Mouse (Mus musculus) kidney, adult 9 months (tissue): ENCODE measurements at regions not wholly inside any gene's neighbourhood (a gene's known extent, or its start where the extent isn't known, plus 50 kb on each side); places are given as distances from the start of the nearest gene placed in this dataset.

Experiments used
- DNase-seq: peaks from one replicate; pipeline ENCODE4 v3.0.0; 2022

GRCm38 (mm10) chr8:116021691-116022090 lies 314.1 kb upstream of the Maf start:
- no peak for DNase-seq

GRCm38 (mm10) chr8:115995320-115995719 lies 287.7 kb upstream of the Maf start:
- DNase-seq = no peak

- DNase-seq = no peak
Measured at GRCm38 (mm10) chr8:115991989-115992388, 284.4 kb upstream of the Maf start.

- DNase-seq = peak; percentile 98
Measured at GRCm38 (mm10) chr8:115983397-115983796, 275.8 kb upstream of the Maf start.

- no peak for DNase-seq
Measured at GRCm38 (mm10) chr8:115982326-115982725, 274.7 kb upstream of the Maf start.

- peak; percentile 75 for DNase-seq
Measured at GRCm38 (mm10) chr8:115981426-115981825, 273.8 kb upstream of the Maf start.

GRCm38 (mm10) chr8:115980616-115981015 lies 273.0 kb upstream of the Maf start:
- DNase-seq = peak; percentile 86

GRCm38 (mm10) chr8:115977152-115977551 lies 269.6 kb upstream of the Maf start:
- peak; percentile 56 for DNase-seq

- no peak for DNase-seq
Measured at GRCm38 (mm10) chr8:115974706-115975105, 267.1 kb upstream of the Maf start.

GRCm38 (mm10) chr8:115971351-115971750 lies 263.8 kb upstream of the Maf start:
- DNase-seq = peak; percentile 63

- DNase-seq = peak; percentile 57
Measured at GRCm38 (mm10) chr8:115968121-115968520, 260.5 kb upstream of the Maf start.

GRCm38 (mm10) chr8:115965981-115966380 lies 258.4 kb upstream of the Maf start:
- DNase-seq = no peak

- no peak for DNase-seq
Measured at GRCm38 (mm10) chr8:115955371-115955770, 247.8 kb upstream of the Maf start.

- no peak for DNase-seq
Measured at GRCm38 (mm10) chr8:115953783-115954470, 246.3 kb upstream of the Maf start.

- DNase-seq = no peak
Measured at GRCm38 (mm10) chr8:115952496-115952895, 244.9 kb upstream of the Maf start.

- DNase-seq = no peak
Measured at GRCm38 (mm10) chr8:115948916-115949315, 241.3 kb upstream of the Maf start.

GRCm38 (mm10) chr8:115948036-115948435 lies 240.4 kb upstream of the Maf start:
- no peak for DNase-seq

GRCm38 (mm10) chr8:115942731-115943509 lies 235.3 kb upstream of the Maf start:
- DNase-seq = peak; percentile 20

GRCm38 (mm10) chr8:115929472-115930210 lies 222.0 kb upstream of the Maf start:
- DNase-seq = no peak

- no peak for DNase-seq
Measured at GRCm38 (mm10) chr8:115921889-115922288, 214.3 kb upstream of the Maf start.

GRCm38 (mm10) chr8:115906650-115907049 lies 199.1 kb upstream of the Maf start:
- DNase-seq = no peak

- peak; percentile 65 for DNase-seq
Measured at GRCm38 (mm10) chr8:115903853-115904420, 196.3 kb upstream of the Maf start.

GRCm38 (mm10) chr8:115897521-115898178 lies 190.1 kb upstream of the Maf start:
- DNase-seq = peak; percentile 24
